Mouse (Mus musculus) fat pad, adult 2 months (tissue): ENCODE data around the gene Ulk1.
"Not testable (repeated sequence)": the region's sequence is repeated elsewhere in the genome, so short reads cannot be mapped to it uniquely, and the experiment has no call there.

ENCODE experiments used
- DNase-seq: peaks from one replicate; pipeline ENCODE4 v3.0.0-alpha.2; 2011; ENCODE audit warnings: low read depth, low spot score; ENCODE audit errors: extremely low read depth

The Ulk1 gene

GRCm38 (mm10) chr5:110809667-110810325 lies at the start of gene Ulk1:
Gene Ulk1, minus strand, starts transcription at chr5:110810097.
- no peak for DNase-seq

- DNase-seq = no peak
Measured at GRCm38 (mm10) chr5:110859013-110859650, 49.2 kb upstream of the Ulk1 start.

GRCm38 (mm10) chr5:110857091-110857490 lies 47.2 kb upstream of the Ulk1 start:
- no peak for DNase-seq

GRCm38 (mm10) chr5:110852990-110853389 lies 43.1 kb upstream of the Ulk1 start:
- DNase-seq = no peak

GRCm38 (mm10) chr5:110841046-110841862 lies 31.4 kb upstream of the Ulk1 start:
- DNase-seq = no peak

- no peak for DNase-seq
Measured at GRCm38 (mm10) chr5:110840465-110840864, 30.6 kb upstream of the Ulk1 start.

GRCm38 (mm10) chr5:110839678-110840365 lies 29.9 kb upstream of the Ulk1 start, which contains the start of the genes Hscb and Chek2:
Gene Hscb, minus strand, starts transcription at chr5:110839777.
Gene Chek2, plus strand, starts transcription at chr5:110839979.
- peak; percentile 98 for DNase-seq

- DNase-seq = no peak
Measured at GRCm38 (mm10) chr5:110839038-110839677, 29.3 kb upstream of the Ulk1 start.

GRCm38 (mm10) chr5:110838016-110838415 lies 28.1 kb upstream of the Ulk1 start:
- DNase-seq = not testable (repeated sequence)

GRCm38 (mm10) chr5:110835959-110836358 lies 26.1 kb upstream of the Ulk1 start:
- no peak for DNase-seq

- no peak for DNase-seq
Measured at GRCm38 (mm10) chr5:110831036-110831720, 21.3 kb upstream of the Ulk1 start.

- no peak for DNase-seq
Measured at GRCm38 (mm10) chr5:110827576-110827975, 17.7 kb upstream of the Ulk1 start.

- no peak for DNase-seq
Measured at GRCm38 (mm10) chr5:110826781-110827495, 17.0 kb upstream of the Ulk1 start.

- DNase-seq = no peak
Measured at GRCm38 (mm10) chr5:110824421-110824820, 14.5 kb upstream of the Ulk1 start.

- DNase-seq = no peak
Measured at GRCm38 (mm10) chr5:110808821-110809666, 853 bp downstream of the Ulk1 start.

- no peak for DNase-seq
Measured at GRCm38 (mm10) chr5:110808061-110808631, 1.8 kb downstream of the Ulk1 start.

- DNase-seq = no peak
Measured at GRCm38 (mm10) chr5:110807453-110807852, 2.4 kb downstream of the Ulk1 start.

GRCm38 (mm10) chr5:110806676-110807075 lies 3.2 kb downstream of the Ulk1 start:
- no peak for DNase-seq
